Mouse (Mus musculus) MEL (cell line): ENCODE measurements around the gene Prkar1a.

Experiments used
- CTCF ChIP-seq, 3 experiments: IDR thresholded peaks in 2 of 3; conservative IDR thresholded peaks in 1 of 3; 2 replicates each; pipeline ENCODE4 v1.5.1; 2011 to 2012; ENCODE audit warnings: low read length in 3 of 3, low read depth in 2 of 3, mild to moderate bottlenecking in 2 of 3, improper control_type of control experiment in 1 of 3, inconsistent platforms in 1 of 3, mixed read lengths in 1 of 3, moderate library complexity in 1 of 3; ENCODE audit not compliant: control insufficient read depth in 1 of 3, insufficient read depth in 1 of 3, poor library complexity in 1 of 3, severe bottlenecking in 1 of 3
- E2F4 ChIP-seq: IDR thresholded peaks from 2 replicates; pipeline ENCODE4 v1.6.1; 2011; ENCODE audit warnings: low read depth, low read length, improper control_type of control experiment, borderline replicate concordance
- ETS1 ChIP-seq: IDR thresholded peaks from 2 replicates; pipeline ENCODE4 v1.6.1; 2012; ENCODE audit warnings: low read depth, mild to moderate bottlenecking, inconsistent platforms, low read length, improper control_type of control experiment, moderate library complexity
- MAFK ChIP-seq: IDR thresholded peaks from 2 replicates; pipeline ENCODE4 v1.6.1; 2011; ENCODE audit warnings: low read depth, mild to moderate bottlenecking, low read length, improper control_type of control experiment, borderline replicate concordance
- POLR2A ChIP-seq, 2 experiments: IDR thresholded peaks; 2 replicates each; pipeline ENCODE4 v1.6.1; 2011 to 2012; ENCODE audit warnings: low read length in 2 of 2, mild to moderate bottlenecking in 2 of 2, control low read depth in 1 of 2, improper control_type of control experiment in 1 of 2, low read depth in 1 of 2, moderate library complexity in 1 of 2; ENCODE audit not compliant: control insufficient read depth in 1 of 2, insufficient read depth in 1 of 2, poor library complexity in 1 of 2

GRCm38 (mm10) chr11:109709501-109709900 is 60.3 kb downstream of the Prkar1a start:
- TF ChIP-seq E2F4 (no peak), MAFK (no peak), CTCF (IDR thresholded peaks at IDR 0.05 in 2 of 3, conservative IDR thresholded peaks at IDR 0.05 in 1 of 3; ENCODE audit: control insufficient read depth in 1 of 3, insufficient read depth in 1 of 3, low read depth in 2 of 3, low read length in 3 of 3, poor library complexity in 1 of 3, severe bottlenecking in 1 of 3) (no peak), POLR2A (IDR thresholded peaks at IDR 0.05; ENCODE audit: control insufficient read depth in 1 of 2, insufficient read depth in 1 of 2, low read depth in 1 of 2, low read length in 2 of 2, poor library complexity in 1 of 2) (no peak), ETS1 (no peak)
